Mouse (Mus musculus) heart, embryonic 14.5 days (tissue): ENCODE results near the gene Tmem158. TPM values are rescaled to one million over a fixed set of nuclear protein-coding genes. Genes with fewer than 3 reads are reported as not detected.

Experiments used
- ATAC-seq: fragments of 200-750 bp; cut with Nextera tagmentation; 2 replicates; pipeline ENCODE4 v1.8.0; 2017; ENCODE audit warnings: low read depth, moderate TSS enrichment; ENCODE audit not compliant: insufficient number of reproducible peaks, insufficient read depth, low FRiP score
- H3K27ac ChIP-seq, 2 experiments: fragments of 200-500 bp in 1 of 2; fragments of 300-500 bp in 1 of 2; sonication (generic) in 1 of 2; replicated peaks in 1 of 2; 2 replicates each; pipeline ENCODE4 v1.5.1; 2012 to 2014; ENCODE audit warnings: low read depth in 2 of 2, low read length in 2 of 2, control low read depth in 1 of 2, mild to moderate bottlenecking in 1 of 2, mixed read lengths in 1 of 2; ENCODE audit not compliant: control insufficient read depth in 1 of 2, insufficient read depth in 1 of 2
- H3K27me3 ChIP-seq: fragments of 300-500 bp; sonication (generic); 2 replicates; pipeline ENCODE4 v1.6.1; 2014; ENCODE audit warnings: mild to moderate bottlenecking, low read length, control low read depth; ENCODE audit not compliant: control insufficient read depth, insufficient read depth
- H3K36me3 ChIP-seq: fragments of 300-500 bp; sonication (generic); 2 replicates; pipeline ENCODE4 v1.6.1; 2014; ENCODE audit warnings: mild to moderate bottlenecking, control low read depth, low read length, mixed read lengths; ENCODE audit not compliant: control insufficient read depth, insufficient read depth
- H3K4me1 ChIP-seq, 2 experiments: fragments of 200-500 bp in 1 of 2; fragments of 300-500 bp in 1 of 2; sonication (generic) in 1 of 2; 2 replicates each; pipeline ENCODE4 v1.6.1; 2012 to 2014; ENCODE audit warnings: low read length in 2 of 2, control low read depth in 1 of 2, mixed read lengths in 1 of 2; ENCODE audit not compliant: control insufficient read depth in 2 of 2, insufficient read depth in 2 of 2
- H3K4me2 ChIP-seq: fragments of 300-500 bp; sonication (generic); 2 replicates; pipeline ENCODE4 v1.6.1; 2014; ENCODE audit warnings: mild to moderate bottlenecking, low read length
- H3K4me3 ChIP-seq, 2 experiments: fragments of 200-500 bp in 1 of 2; fragments of 300-500 bp in 1 of 2; sonication (generic) in 1 of 2; 2 replicates each; pipeline ENCODE4 v1.5.1; 2012 to 2014; ENCODE audit warnings: low read length in 2 of 2, mild to moderate bottlenecking in 2 of 2, control low read depth in 1 of 2, low read depth in 1 of 2, moderate library complexity in 1 of 2; ENCODE audit not compliant: control insufficient read depth in 1 of 2, insufficient read depth in 1 of 2
- H3K9ac ChIP-seq: fragments of 300-500 bp; sonication (generic); 2 replicates; pipeline ENCODE4 v1.6.1; 2014; ENCODE audit warnings: mild to moderate bottlenecking, low read length
- H3K9me3 ChIP-seq: fragments of 300-500 bp; sonication (generic); 2 replicates; pipeline ENCODE4 v1.6.1; 2016; ENCODE audit warnings: low read length, control low read depth; ENCODE audit not compliant: control insufficient read depth
- WGBS: fragments of 180-500 bp; shearing (Covaris S2); extraction: QIAGEN DNeasy Blood & Tissue Kit; methylation state at CpG from one replicate; pipeline ENCODE4 v1.1.7; 2014; 5-methylcytosine and 5-hydroxymethylcytosine counted together
- polyA plus RNA-seq: library from polyadenylated mRNA; unstranded; fragments of >200 nt; fragmentation: Nextera tagmentation; extraction: Ambion mirVana; gene quantifications from 2 replicates; pipeline ENCODE4 v1.2.1, GENCODE M21; 2014

The Tmem158 gene
- polyA plus RNA-seq, 1 experiment from 2014 or later: 6.6 TPM

- Histone ChIP-seq H3K9ac (peak overlapping the region; percentile 18; the same call in 1 of the 2 replicates), H3K27ac (peak overlapping the region; percentile 64 to 68), H3K4me2 (peak overlapping the region; percentile 14), H3K4me1 (peaks cover 11 to 18% of the 10 kb centered on the region in 2 experiments), H3K27me3 (peaks cover 10% of the 10 kb centered on the region; the same call in 1 of the 2 replicates), H3K4me3 (no peak overlapping the region), H3K36me3 (no peaks in the 10 kb centered on the region), H3K9me3 (no peaks in the 10 kb centered on the region)
- 17% methylated on average over 5 of the region's 5 CpGs for WGBS
- no peak for ATAC-seq
Observed at GRCm38 (mm10) chr9:123219826-123220225, 40.7 kb downstream of the Tmem158 start.

GRCm38 (mm10) chr9:123215621-123216440 lies 44.7 kb downstream of the Tmem158 start, which contains the start of gene Cdcp1:
Cdcp1 (minus strand) TSS chr9:123216038.
- H3K9me3 ChIP-seq: no peaks in the 10 kb centered on the region
- H3K36me3 ChIP-seq: no peaks in the 10 kb centered on the region
- H3K4me3 ChIP-seq: peak within 1 kb of the TSS; percentile 23 to 38
- 5% methylated on average over 44 of the region's 45 CpGs for WGBS
- H3K4me1 ChIP-seq: peaks cover 11 to 18% of the 10 kb centered on the region in 2 experiments
- H3K27me3 ChIP-seq: peaks cover 22% of the 10 kb centered on the region; the same call in 1 of the 2 replicates
- ATAC-seq: no peak
- H3K9ac ChIP-seq: peak within 1 kb of the TSS; percentile 34; the same call in 1 of the 2 replicates
- H3K4me2 ChIP-seq: peak within 1 kb of the TSS; percentile 71
- H3K27ac ChIP-seq: no peak within 1 kb of the TSS

- H3K27me3 ChIP-seq: peaks cover 22% of the 10 kb centered on the region; the same call in 1 of the 2 replicates
- WGBS: 64% methylated on average over 9 of the region's 9 CpGs
Observed at GRCm38 (mm10) chr9:123213371-123213770, 47.2 kb downstream of the Tmem158 start.

More at GRCm38 (mm10) chr9:123213371-123213770, 47.2 kb downstream of the Tmem158 start:
- H3K36me3 ChIP-seq: no peaks in the 10 kb centered on the region
- H3K4me1 ChIP-seq: peaks cover 6 to 9% of the 10 kb centered on the region in 2 experiments; a peak in 3 of 4 replicates
- no peak overlapping the region for H3K4me3 ChIP-seq
- no peak overlapping the region for H3K9ac ChIP-seq
- H3K9me3 ChIP-seq: no peaks in the 10 kb centered on the region
- no peak overlapping the region for H3K27ac ChIP-seq
- no peak overlapping the region for H3K4me2 ChIP-seq
- ATAC-seq: no peak

Other genes starting within 250 kb of the Tmem158 start
- 23.0 and 23.5 TPM in 2 replicates for gene Tmem42, start 239.4 kb downstream of the Tmem158 start, polyA plus RNA-seq
- 0.35 and 0.49 TPM in 2 replicates for gene Tgm4, start 226.0 kb downstream of the Tmem158 start, polyA plus RNA-seq
- 36.5 and 36.9 TPM in 2 replicates for gene Zdhhc3, start 147.6 kb downstream of the Tmem158 start, polyA plus RNA-seq
- 68.0 and 72.9 TPM in 2 replicates for gene Exosc7, start 147.5 kb downstream of the Tmem158 start, polyA plus RNA-seq
- not detected in 2 replicates for gene Clec3b, start 109.8 kb downstream of the Tmem158 start, polyA plus RNA-seq
- 0.14 TPM in 1 of 2 replicates, not detected in the other for gene Cdcp1, start 44.7 kb downstream of the Tmem158 start, polyA plus RNA-seq
- gene Lars2, start 106.2 kb upstream of the Tmem158 start, polyA plus RNA-seq: 1,217 and 1,378 TPM in 2 replicates
- gene Limd1, start 217.9 kb upstream of the Tmem158 start, polyA plus RNA-seq: 50.9 and 56.0 TPM in 2 replicates